Mouse (Mus musculus) brain, adult 2 months (tissue): ENCODE measurements around the gene Bmp6.

Experiments used
- DNase-seq: peaks from one replicate; pipeline ENCODE4 v3.0.0; 2011; ENCODE audit warnings: low read depth, low spot score

Gene Bmp6

DNA sequence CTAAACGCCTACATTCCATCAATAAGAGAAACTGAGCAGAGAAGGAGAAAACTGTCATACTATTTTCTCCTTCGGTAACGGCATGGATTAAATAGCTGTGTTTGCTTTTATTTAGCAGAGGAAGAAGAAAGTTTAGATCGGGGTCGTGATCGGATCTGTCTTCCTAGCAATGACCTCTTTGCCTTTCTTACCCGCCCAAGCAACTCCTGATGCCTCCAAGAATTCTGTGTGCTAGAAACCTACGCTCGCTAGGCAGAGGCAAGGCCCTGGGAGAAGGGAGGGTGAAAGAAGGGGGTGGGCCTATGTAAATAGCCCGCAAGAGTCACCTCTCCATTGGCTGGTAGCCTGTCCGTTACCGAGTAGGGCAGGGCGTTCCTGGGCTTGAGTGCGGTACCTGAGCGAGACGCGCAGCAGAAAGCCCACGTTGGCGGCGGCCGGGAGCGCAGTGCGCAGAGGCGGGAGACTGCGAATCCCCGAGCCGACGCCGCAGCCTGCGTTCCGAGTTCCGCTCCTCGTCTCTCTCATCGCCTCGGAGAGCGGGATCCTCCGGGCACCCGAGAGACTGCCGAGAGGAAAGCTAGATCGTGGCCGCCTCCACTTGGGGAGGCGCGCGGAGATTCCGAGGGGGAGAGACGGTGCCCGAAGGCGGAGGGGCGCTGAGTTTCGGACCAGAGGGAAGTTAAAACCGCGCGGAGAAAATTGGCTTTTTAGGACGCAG lies at the start of gene Bmp6:
TSS of gene Bmp6 (plus strand) at position 395 of the 718 bp plus-strand sequence.
- DNase-seq = peak; percentile 93

DNA sequence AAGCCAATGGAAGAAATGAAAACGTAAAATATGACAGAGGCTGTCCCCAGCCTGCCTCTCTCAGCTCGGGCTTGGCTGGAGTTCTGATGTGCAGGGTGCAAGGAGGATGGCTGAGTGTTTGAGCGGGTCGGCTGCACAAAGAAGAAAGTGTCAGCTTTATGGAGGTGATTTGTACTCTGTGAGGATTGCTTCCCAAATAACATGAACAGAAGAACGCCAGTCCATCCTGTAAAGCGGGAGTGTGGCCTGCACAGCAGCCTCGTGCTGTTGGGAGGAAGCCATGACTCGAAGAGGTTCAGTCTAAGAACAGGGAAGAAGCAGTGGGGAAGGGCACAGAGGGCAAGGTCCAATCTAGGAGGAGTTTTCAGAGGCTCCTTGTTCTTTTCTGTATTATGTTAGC lies 48.7 kb upstream of the Bmp6 start:
- no peak for DNase-seq

DNA sequence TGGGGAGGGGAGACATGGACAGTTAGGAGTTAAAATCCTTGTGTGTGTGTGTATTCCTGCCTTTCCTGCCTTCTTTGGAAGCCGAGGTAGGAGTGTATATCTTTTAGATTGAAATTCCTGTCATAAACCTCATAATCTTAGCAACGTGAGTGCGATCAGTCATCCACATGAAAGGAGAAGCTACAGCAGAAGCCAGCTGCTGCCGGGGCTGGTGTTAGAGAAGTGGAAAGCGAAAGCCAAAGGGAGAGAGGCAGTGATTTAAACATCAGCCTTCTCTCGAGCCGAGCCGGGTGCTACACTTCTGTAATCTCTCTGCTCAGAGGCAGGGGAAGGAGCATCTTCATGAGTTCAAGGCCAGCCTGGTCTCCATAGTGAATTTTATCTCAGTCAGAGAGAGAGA lies 48.3 kb upstream of the Bmp6 start:
- DNase-seq = peak; percentile 10

DNA sequence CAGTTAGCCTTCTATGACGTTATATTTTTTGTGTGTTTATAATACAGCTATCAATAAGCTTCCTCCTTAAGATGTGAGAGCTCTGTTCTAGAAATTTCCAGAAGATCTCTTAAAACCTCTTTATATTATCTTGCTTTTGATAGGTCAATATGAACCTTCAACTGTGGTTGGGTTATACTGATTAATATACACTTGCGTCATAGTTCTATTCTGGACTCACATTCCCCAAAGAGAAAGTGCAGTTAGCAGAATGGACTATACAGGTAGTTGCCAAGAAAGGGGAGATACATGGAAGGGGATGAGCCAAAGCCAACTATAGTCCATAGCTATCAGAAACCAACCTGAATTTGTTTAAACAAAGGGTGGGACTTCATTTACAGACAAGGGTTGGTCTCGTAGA lies 33.8 kb upstream of the Bmp6 start:
- no peak for DNase-seq

DNA sequence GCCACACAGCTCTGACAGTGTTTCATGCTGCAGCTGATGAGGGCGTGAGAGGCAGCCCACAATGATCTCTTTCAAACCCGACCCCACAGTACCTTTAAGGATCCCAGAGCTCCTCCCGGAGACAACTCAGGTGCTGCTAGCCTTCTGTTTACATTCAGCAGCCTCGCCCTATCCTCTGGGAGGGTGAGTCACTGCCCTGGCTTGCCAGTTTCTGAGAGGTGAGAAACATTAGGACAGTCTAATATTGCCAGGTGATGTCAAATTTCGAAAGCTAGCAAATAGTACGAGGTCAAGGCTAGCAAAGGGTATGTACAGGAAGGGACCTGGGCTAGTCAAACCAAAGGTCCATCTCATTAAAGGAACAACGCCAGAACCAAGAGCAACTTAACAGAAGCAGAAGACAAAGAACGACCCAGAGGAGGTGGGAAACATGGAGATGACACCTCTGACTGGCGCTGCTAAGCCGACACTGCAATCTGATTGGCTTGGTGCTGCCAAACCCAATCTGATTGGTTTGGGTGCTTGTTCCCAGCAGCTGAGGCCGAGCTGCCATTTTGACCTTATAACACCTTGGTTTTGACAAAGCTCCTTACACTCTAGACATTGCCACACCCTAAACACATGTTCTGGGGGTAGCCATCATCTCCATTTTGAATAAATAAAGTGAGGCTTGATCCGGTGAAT lies 32.4 kb upstream of the Bmp6 start:
- no peak for DNase-seq

DNA sequence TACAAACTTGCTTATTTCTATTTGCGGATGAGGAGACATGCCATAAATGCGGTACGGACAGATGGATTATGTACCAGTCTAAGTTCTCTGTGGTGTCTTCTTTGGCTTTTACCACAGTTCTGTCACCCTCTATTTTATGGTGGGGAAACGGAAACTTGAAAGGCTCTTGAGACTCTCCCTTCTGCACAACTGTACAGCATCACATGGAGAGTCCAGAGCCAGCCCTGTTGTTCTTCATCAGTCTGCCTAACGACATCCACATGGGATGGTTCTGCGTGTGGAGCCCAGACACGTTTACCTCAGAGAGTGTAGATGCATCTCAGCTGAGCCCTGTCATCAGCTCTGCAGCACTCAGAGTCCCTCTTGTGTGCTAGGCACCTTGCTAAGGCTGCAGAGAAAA lies 30.3 kb upstream of the Bmp6 start:
- no peak for DNase-seq

DNA sequence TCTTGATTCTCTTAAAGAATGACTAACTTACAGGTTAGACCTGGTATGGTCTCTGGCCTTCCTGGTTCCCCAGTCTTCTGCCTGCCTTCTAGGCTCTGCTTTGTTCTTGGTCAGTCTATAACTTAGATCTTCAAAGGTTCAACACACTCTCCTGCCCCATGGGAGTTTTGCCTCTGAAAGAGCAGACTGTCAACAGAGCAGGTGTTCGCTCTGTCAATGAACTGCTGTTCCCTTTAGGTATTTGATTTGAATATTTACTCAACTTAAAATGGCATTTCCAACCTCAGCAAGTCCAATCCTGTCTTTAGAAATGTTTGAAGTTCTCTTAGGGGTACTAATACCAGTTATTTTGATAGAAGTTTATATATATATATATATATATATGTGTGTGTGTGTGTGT lies 26.5 kb upstream of the Bmp6 start:
- no peak for DNase-seq

DNA sequence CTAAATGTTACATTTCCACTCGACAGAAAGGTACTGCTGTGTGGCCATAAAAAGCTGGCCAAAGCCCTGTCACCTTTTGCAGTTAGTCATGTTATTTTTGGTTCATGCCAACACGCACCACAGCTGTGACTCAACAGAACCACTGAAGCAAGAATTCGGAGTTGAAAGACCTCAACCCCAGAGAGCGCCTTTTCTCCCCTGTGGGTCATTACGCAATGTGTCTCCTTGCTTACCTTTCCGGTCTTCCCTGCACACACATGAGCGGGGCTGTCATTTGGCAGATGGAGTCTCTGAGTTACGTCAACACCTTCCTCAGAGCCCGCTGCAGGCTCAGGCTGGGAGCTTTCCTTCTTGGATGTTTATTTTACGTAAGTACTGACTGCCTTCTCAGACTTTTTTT lies 24.6 kb upstream of the Bmp6 start:
- DNase-seq = peak; percentile 29

DNA sequence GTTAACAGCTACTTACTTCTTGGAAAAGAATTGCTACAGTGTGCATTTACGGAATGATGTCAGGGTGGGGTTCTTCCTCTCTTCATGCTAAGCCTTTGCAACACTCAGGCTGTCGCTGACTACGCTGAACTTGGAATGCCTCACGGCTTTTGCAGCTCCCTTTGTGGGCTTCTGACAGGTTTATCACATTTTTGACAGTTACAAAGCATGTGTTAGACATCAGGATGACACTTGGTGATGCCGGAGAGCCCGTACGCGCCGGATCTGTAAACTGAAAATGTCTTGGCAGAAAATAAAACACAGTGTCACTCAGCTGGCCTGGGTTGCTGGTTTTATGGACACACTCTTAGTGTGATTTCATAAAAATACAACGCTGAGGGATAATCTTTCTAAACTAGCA lies 20.5 kb upstream of the Bmp6 start:
- no peak for DNase-seq

DNA sequence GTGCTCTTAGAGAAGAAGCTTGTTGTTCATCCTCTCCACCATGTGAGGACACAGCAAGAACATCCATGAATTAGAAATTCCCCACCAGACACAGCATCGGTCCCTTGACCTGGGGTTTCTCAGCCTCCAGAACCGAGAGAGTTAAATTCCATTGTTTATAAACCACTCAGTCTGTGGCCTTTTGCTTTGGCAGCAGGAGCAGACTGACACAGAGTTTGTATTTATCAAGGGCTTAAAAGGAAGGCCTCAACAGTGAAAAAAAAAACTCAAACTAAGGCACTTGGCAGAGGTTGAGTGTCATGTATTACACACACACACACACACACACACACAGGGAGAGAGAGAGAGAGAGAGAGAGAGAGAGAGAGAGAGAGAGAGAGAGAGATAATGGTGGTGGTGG lies 17.5 kb upstream of the Bmp6 start:
- DNase-seq = no peak

DNA sequence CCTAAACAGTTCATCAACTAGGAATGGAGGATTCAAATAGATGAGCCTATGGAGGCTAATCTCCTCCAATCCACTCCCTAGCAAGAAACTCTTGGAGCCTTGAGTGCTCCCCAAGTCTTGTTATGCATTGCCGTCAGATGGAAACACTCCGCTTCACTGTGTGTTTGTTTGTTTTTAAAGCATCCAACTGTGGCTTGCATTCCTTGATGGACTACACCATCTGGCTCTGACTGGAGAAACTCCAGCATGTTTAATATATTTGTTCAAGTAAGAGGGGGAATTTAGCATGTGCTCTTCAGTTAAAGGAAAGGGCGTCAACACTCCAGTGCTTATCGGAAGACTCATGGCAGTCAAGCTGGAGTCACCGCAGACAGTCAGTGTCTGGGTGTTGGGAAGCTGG lies 11.4 kb upstream of the Bmp6 start:
- DNase-seq = no peak

DNA sequence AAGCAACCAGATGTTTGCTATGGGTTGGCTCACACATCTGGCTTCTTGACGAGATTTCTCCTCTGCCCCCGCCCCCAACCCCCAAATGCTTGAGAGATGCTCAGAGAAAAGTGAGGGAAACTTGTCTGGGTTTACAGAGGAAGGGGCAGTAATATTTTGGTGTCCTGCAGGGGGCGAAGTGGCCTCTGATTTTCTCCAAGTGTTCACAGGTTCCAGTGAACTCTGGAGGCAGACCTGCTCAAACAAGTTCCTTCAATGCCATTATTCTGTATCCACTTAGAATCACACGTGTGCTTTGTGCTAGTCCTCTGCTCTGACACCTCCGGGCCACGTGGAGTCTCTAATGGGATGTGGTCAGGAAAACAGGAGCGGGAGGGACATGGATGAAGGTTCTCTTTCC lies 2.3 kb upstream of the Bmp6 start:
- peak; percentile 58 for DNase-seq

DNA sequence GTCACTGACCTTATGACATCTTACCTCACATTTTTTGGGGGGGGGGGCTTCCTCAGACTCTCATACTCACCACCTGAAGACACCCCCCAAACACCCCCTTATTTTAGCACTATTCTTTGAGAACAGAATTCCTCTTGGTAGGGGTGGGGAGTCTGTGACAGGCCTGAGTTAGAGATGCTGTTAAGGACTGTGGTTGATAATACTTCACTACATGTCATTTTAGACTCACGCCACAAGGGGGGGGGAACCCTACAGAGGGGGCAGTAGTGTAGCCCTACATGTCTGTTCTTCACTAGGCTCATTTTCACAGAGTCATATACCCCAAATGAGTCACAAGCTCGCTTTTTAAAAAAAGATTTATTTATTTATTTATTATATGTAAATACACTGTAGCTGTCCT lies 1.7 kb upstream of the Bmp6 start:
- no peak for DNase-seq

DNA sequence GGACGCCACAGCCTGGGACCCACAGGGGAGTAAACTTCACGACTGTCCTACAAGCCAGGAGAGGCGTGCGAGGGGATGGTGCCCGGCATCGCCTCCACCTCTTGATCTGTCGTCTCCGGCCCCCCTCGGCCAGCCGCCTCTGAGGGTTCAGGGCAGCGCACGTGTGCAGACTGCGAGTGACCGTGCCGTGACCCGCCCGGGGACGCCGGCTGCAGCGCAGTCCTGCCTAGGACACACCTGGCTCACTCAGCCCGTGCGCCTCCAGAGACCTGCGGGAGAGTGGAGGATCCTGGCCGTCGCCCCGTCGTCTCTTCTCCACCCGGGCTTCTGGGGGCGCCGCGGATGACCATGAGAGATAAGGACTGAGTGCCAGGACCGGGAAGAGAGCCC lies 519 bp downstream of the Bmp6 start:
- DNase-seq = no peak

DNA sequence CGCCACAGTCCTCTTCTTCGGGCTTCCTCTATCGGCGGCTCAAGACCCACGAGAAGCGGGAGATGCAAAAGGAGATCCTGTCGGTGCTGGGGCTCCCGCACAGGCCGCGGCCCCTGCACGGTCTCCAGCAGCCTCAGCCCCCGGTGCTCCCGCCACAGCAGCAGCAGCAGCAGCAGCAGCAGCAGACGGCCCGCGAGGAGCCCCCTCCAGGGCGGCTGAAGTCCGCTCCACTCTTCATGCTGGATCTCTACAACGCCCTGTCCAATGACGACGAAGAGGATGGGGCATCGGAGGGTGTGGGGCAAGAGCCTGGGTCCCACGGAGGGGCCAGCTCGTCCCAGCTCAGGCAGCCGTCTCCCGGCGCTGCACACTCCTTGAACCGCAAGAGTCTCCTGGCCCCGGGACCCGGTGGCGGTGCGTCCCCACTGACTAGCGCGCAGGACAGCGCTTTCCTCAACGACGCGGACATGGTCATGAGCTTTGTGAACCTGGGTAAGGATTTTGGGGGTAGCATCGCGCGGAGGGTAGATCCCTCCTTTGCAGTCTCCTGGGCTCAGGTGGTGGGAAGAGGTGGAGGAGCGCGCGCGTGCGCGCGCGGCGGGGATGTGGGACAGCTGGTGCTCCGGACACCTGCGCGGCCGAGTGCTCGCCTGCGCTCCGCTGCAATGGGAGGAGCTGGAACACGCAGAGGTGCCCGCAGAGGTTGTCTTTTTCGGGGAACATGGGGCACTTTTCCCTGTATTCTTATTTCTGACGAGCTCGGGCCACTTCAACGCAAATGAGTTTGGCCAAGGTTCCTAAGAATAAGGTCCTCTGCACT lies 1.4 kb downstream of the Bmp6 start:
- DNase-seq = no peak

DNA sequence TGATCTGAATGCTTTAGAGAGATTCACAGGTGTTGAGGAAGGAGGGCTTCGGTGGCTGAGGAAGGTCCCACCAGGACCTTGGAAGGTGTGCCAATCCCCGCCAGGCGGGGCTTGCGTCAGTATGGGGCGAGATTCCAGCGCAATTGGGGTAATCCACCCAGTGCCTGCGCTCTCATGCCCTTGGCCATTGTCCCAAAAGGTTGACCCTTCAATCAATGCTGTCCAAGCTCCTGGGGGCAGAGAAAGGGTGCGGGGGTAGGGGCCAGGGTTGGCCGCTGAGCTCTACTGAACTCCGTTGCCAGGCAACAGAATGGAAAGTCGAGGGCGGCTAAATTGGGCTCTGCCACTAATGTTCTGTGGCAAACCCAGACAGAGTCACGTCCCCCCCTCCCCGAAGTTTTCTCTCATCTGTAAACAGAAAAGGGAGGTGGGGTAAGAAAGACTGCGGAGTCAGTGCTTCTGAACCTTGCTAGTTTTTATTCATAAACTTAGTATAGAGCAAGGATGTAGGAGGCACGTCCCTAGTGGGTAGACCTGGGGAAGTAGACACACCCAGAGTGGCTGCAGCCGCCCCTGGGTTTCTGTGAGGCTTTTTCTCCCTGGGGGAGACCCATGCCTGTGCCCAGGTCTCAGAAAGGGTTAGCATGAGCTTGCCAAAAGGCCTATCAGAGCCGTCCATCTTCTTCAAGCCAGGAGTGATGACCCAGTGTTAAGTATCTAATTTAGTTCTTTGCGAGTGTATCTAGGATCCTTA lies 2.3 kb downstream of the Bmp6 start:
- peak; percentile 38 for DNase-seq

DNA sequence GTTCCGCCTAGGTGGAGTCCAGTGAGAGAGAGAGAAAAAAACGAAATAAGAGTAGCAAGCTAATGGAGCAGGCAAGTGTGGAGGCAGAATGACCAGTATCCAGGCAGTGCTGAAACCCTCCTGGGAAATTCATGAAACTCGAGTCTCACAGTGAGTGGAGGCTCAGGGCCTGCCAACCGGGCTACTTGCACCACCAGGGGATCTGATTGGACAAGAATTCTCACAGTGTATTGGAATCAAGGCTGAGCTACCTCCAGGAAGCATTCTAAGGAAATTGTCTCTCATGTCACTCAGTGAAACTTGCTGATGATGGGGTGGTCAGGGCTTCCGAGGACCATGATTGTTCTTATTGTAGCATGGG lies 2.8 kb downstream of the Bmp6 start:
- DNase-seq = no peak

DNA sequence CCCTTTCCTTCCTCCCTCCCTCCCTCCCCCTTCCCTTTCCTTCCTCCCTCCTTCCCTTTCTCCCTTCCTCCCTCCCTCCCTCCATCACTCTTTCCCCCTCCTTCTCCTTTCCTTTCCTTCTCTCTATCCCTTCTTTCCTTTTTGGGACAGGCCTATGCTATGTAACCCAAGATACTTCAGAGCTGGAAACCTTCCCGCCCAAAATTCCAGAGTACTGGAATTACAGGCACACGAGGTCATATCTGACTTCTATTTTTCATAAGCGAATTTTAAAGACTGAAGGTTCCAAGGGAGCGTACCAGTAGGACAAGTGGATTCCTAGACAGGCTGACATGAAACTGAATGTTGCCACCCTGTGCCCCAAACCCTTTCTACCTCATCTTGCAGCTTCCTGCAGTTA lies 4.1 kb downstream of the Bmp6 start:
- no peak for DNase-seq

DNA sequence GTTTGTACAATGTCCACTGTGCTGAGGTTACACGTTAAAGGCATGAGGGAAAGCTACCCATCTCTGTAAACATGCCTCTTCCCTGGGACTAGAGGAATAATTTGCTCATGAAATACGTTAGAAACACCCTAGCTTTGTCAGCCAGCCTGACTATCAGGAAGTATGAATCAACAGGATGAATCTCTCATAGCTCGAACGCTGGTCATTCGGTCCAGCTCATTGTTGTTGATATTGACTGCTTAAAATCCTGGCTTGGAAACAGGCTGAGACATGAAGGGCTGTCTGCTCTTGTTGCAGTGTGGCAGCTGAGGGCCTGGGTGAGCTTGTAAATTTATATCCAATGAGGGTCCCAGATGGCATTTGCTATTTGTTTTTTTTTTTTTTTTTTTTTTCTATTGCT lies 4.9 kb downstream of the Bmp6 start:
- DNase-seq = no peak

DNA sequence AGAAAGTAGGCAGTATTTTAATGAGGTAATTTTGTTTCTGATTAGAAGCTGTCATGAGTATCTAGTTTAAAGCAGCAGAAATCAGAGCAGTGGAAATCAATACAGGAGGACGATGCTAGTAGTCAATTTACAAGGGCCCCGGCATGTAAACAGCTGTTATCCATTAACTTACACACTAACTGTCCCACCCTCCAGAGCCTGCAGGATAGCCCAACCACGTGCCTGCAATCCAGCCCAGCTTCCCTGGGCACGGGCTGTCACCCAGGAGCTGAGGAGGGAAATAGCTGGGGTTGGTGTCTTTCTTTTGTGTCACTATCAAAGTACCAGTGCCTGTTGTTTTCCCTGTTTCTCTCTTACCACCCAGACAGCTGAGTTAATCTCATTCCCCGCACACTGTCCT lies 7.1 kb downstream of the Bmp6 start:
- no peak for DNase-seq

DNA sequence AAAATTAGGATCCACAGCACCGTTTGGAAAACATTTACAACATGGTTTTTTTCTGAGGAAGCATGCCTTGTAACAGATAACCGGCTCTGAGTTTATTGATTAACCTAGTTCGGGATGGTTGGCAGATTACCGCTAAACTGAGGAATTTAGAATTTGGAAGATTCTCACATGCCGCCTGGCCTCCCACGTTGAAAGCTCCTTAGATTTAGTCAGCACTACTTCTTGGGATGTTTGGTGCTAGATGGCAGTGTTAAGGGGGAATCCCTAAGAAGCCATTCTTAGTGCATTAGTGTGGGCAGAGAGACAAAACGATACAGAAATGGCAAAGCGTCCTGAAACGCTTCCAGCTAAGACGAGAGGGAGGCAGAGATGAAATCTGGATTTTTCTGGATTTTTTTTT lies 8.1 kb downstream of the Bmp6 start:
- peak; percentile 65 for DNase-seq
